9 mouse cellular contexts compared by ENCODE assay signal in genomic region chr19:42493257-42493917, GRCm38 (mm10). TPM values are rescaled to one million over a fixed set of nuclear protein-coding genes. Genes with fewer than 3 reads are reported as not detected.
DNase-seq lines count a peak whose midpoint lies in the region; ATAC-seq lines count a peak whose summit lies in the region.
"Had no signal": no experiment of that assay in that cellular context is flagged by ENCODE, and none has a peak within 500 bp of the region (broad histone marks: within the 10 kb centered on the region; RNA-seq: fewer than 3 reads in every experiment).

No protein-coding gene starts in this region.

- no peaks in the 10 kb centered on the region for H3K27me3 ChIP-seq in hindbrain, embryonic 13.5 days
- no peaks in the 10 kb centered on the region for H3K27me3 ChIP-seq in neural tube, embryonic 15.5 days (replicated peaks)
- H3K27me3 ChIP-seq: midbrain, embryonic 12.5 days had no signal

- H3K9ac ChIP-seq in hindbrain, embryonic 13.5 days: 0 out of 2 replicates have a peak overlapping the region, but pooled peaks have one; percentile 25
- H3K9ac ChIP-seq in neural tube, embryonic 15.5 days (replicated peaks): no peak overlapping the region
- H3K9ac ChIP-seq: midbrain, embryonic 12.5 days had no signal

- intact Hi-C loops in left cerebral cortex, postnatal 10 days (cut with DNase I): no loop called here

- H3K4me3 ChIP-seq in hindbrain, embryonic 13.5 days: no peak overlapping the region
- H3K4me3 ChIP-seq in neural tube, embryonic 15.5 days (replicated peaks): no peak overlapping the region
- H3K4me3 ChIP-seq: midbrain, embryonic 12.5 days had no signal

- peak; percentile 31 to 42 for DNase-seq in left cerebral cortex, adult 9 months (ENCODE audit: low spot score in 2 of 2)
- no peak for DNase-seq in left cerebral cortex, postnatal 10 days (ENCODE audit: extremely low spot score in 1 of 2, low spot score in 2 of 2)
- DNase-seq in layer of hippocampus, adult 9-11 months: peak; percentile 71
- no peak for DNase-seq in lung, postnatal 14 days
- DNase-seq in adrenal gland, postnatal 14 days: no peak
- DNase-seq: lung, adult 18-20 months had no signal

- no peaks in the 10 kb centered on the region for H3K9me3 ChIP-seq in hindbrain, embryonic 13.5 days
- H3K9me3 ChIP-seq in neural tube, embryonic 15.5 days (replicated peaks): no peaks in the 10 kb centered on the region
- H3K9me3 ChIP-seq: midbrain, embryonic 12.5 days had no signal

- peak overlapping the region; percentile 35; the same call in 1 of the 2 replicates for H3K27ac ChIP-seq in hindbrain, embryonic 13.5 days
- H3K27ac ChIP-seq in neural tube, embryonic 15.5 days (replicated peaks): no peak overlapping the region
- H3K27ac ChIP-seq: midbrain, embryonic 12.5 days had no signal

- no peaks in the 10 kb centered on the region for H3K36me3 ChIP-seq in hindbrain, embryonic 13.5 days
- H3K36me3 ChIP-seq in neural tube, embryonic 15.5 days: no peaks in the 10 kb centered on the region
- H3K36me3 ChIP-seq: midbrain, embryonic 12.5 days had no signal

- H3K4me1 ChIP-seq in hindbrain, embryonic 13.5 days (replicated peaks): peaks cover 11% of the 10 kb centered on the region; the same call in 1 of the 2 replicates
- H3K4me1 ChIP-seq in neural tube, embryonic 15.5 days: 0 out of 2 replicates have a peak, but pooled peaks cover 4% of the 10 kb centered on the region

- ATAC-seq in hindbrain, embryonic 13.5 days (ENCODE audit: low FRiP score): 0 out of 2 replicates have a peak, but pooled peaks have one; percentile 46
- peak; percentile 55; the same call in 1 of the 2 replicates for ATAC-seq in neural tube, embryonic 15.5 days (ENCODE audit: low FRiP score)

- WGBS in hindbrain, embryonic 13.5 days: 38% methylated on average over 5 of the region's 5 CpGs
- 40% methylated on average over 5 of the region's 5 CpGs for WGBS in neural tube, embryonic 15.5 days

- no peak overlapping the region for H3K4me2 ChIP-seq in hindbrain, embryonic 13.5 days
- H3K4me2 ChIP-seq in neural tube, embryonic 15.5 days: no peak overlapping the region
- H3K4me2 ChIP-seq: midbrain, embryonic 12.5 days had no signal

RNA-seq across cellular contexts. Expression of gene R3hcc1l, which starts 25.2 kb away (rescaled TPM):
- total RNA-seq in left cerebral cortex, postnatal 10 days (2021): 10 to 100 TPM; 12.7 to 17.7 TPM
- 15.8 and 18.1 TPM in 2 replicates for polyA plus RNA-seq in hindbrain, embryonic 13.5 days (2015; fragmentation: Nextera tagmentation; extraction: Ambion mirVana)
- 13.3 and 17.6 TPM in 2 replicates for polyA plus RNA-seq in neural tube, embryonic 15.5 days (2015; fragmentation: Nextera tagmentation; extraction: Ambion mirVana)
- total RNA-seq in adrenal gland, postnatal 14 days (2021): 23.9 and 26.2 TPM in 2 replicates

Comparison
In these comparisons a context has a peak if more than half of its experiments do, and no peak if none do; other contexts are left out.
1. DNase-seq: peak in left cerebral cortex, adult 9 months (2 of 2) and layer of hippocampus, adult 9-11 months (single experiment); none in left cerebral cortex, postnatal 10 days (0 of 2), lung, postnatal 14 days (single experiment) and adrenal gland, postnatal 14 days (single experiment).